Mouse (Mus musculus) midbrain, embryonic 11.5 days (tissue): Measurements from ENCODE around the gene Slc24a5. TPM values are rescaled to one million over a fixed set of nuclear protein-coding genes. Genes with fewer than 3 reads are reported as not detected.
A peak's percentile ranks its signal among the peaks of the same experiment; 100 is the strongest.

Experiments
- ATAC-seq: fragments of 200-750 bp; cut with Nextera tagmentation; 2 replicates; pipeline ENCODE4 v1.8.0; 2017; ENCODE audit warnings: moderate TSS enrichment, moderate library complexity; ENCODE audit not compliant: low FRiP score
- DNase-seq: peaks from one replicate; pipeline ENCODE4 v3.0.0; 2015; ENCODE audit warnings: low spot score; ENCODE audit errors: missing footprints
- H3K27ac ChIP-seq: fragments of 300-500 bp; sonication (generic); 2 replicates; pipeline ENCODE4 v1.5.1; 2014; ENCODE audit warnings: low read depth, low read length
- H3K27me3 ChIP-seq: fragments of 300-500 bp; sonication (generic); 2 replicates; pipeline ENCODE4 v1.6.1; 2014; ENCODE audit warnings: mild to moderate bottlenecking, low read length, moderate library complexity, mixed read lengths; ENCODE audit not compliant: control insufficient read depth, insufficient read depth
- H3K36me3 ChIP-seq: fragments of 300-500 bp; sonication (generic); 2 replicates; pipeline ENCODE4 v1.6.1; 2014; ENCODE audit warnings: mild to moderate bottlenecking, low read length, moderate library complexity, mixed read lengths; ENCODE audit not compliant: control insufficient read depth, insufficient read depth
- H3K4me1 ChIP-seq: fragments of 300-500 bp; sonication (generic); 2 replicates; pipeline ENCODE4 v1.6.1; 2014; ENCODE audit warnings: low read length; ENCODE audit not compliant: control insufficient read depth, insufficient read depth
- H3K4me2 ChIP-seq: fragments of 300-500 bp; sonication (generic); 2 replicates; pipeline ENCODE4 v1.6.1; 2014; ENCODE audit warnings: mild to moderate bottlenecking, moderate library complexity
- H3K4me3 ChIP-seq: fragments of 300-500 bp; sonication (generic); 2 replicates; pipeline ENCODE4 v1.5.1; 2014; ENCODE audit warnings: low read depth, low read length
- H3K9ac ChIP-seq: fragments of 300-500 bp; sonication (generic); 2 replicates; pipeline ENCODE4 v1.6.1; 2014; ENCODE audit warnings: low read length
- H3K9me3 ChIP-seq: fragments of 300-500 bp; sonication (generic); 2 replicates; pipeline ENCODE4 v1.6.1; 2016; ENCODE audit warnings: low read length; ENCODE audit not compliant: control insufficient read depth
- WGBS: fragments of 180-500 bp; shearing (Covaris S2); extraction: QIAGEN DNeasy Blood & Tissue Kit; methylation state at CpG from one replicate; pipeline ENCODE4 v1.1.7; 2014; 5-methylcytosine and 5-hydroxymethylcytosine counted together
- polyA plus RNA-seq: library from polyadenylated mRNA; unstranded; fragments of >200 nt; fragmentation: Nextera tagmentation; extraction: Ambion mirVana; gene quantifications from 2 replicates; pipeline ENCODE4 v1.2.1, GENCODE M21; 2014

The Slc24a5 gene
- polyA plus RNA-seq, 1 experiment from 2014 or later, result 5.3 TPM

DNA sequence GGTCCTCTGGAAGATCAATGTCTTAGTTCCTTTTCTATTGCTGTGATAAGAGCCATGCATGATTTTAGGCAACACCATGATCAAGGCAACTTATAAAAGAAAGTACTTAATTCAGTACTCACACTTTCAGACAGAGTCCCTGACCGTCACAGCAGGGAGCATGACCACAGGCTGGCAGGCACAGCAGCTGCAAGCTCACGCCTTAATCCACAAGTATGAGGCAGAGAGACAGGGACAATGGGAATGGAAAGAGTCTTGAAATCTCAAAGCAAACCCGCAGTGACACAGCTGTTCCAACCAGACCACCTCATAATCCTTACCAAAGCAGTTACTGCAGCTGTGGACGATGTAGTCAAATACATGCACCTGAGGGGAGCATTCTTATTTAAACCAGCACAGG, 66.2 kb downstream of the Slc24a5 start:
- Histone ChIP-seq H3K4me3 (no peak overlapping the region), H3K36me3 (no peaks in the 10 kb centered on the region), H3K27ac (no peak overlapping the region), H3K4me2 (no peak overlapping the region), H3K27me3 (no peaks in the 10 kb centered on the region), H3K4me1 (peaks cover 2% of the 10 kb centered on the region; the same call in 1 of the 2 replicates), H3K9me3 (no peaks in the 10 kb centered on the region), H3K9ac (no peak overlapping the region)
- 20% methylated on average over 4 of the region's 4 CpGs for WGBS
- DNase-seq (no peak), ATAC-seq (peak; percentile 44; the same call in 1 of the 2 replicates)

GRCm38 (mm10) chr2:125135903-125136811, 68.2 kb downstream of the Slc24a5 start, which contains the start of gene Ctxn2:
TSS of gene Ctxn2 (plus strand) at chr2:125136692.
- no peaks in the 10 kb centered on the region for H3K27me3 ChIP-seq
- no peak within 1 kb of the TSS for H3K27ac ChIP-seq

DNA sequence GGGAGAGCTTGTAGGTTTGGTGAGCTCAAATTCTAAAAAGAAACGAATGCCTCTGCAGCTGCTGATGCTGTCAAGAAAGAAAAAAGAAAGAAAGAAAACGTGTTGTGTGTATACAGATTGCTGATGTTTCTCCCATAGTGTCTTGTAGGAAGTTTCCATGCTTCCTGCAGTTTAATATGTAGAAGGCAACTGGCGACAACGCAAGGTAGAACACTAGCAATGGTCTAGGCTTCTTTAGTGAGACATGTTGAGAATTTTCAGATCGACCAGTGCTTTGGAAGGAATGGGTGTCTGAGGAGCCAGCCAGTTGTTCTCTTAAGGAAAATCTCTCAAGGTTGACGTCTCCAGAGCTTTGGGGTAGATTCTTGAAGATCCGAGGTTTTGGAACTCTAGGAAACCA, 68.9 kb downstream of the Slc24a5 start:
- Histone ChIP-seq H3K4me3 (no peak overlapping the region), H3K36me3 (no peaks in the 10 kb centered on the region), H3K4me2 (peak overlapping the region; percentile 59), H3K9ac (no peak overlapping the region), H3K4me1 (peaks cover 2% of the 10 kb centered on the region; the same call in 1 of the 2 replicates), H3K27ac (no peak overlapping the region), H3K27me3 (no peaks in the 10 kb centered on the region), H3K9me3 (no peaks in the 10 kb centered on the region)
- ATAC-seq, result no peak
- DNase-seq, result no peak
- WGBS, result 30% methylated on average over 7 of the region's 7 CpGs

More at GRCm38 (mm10) chr2:125135903-125136811, 68.2 kb downstream of the Slc24a5 start, which contains the start of gene Ctxn2:
- peak within 1 kb of the TSS; percentile 59 for H3K4me2 ChIP-seq
- H3K9ac ChIP-seq, result 0 out of 2 replicates have a peak within 1 kb of the TSS, but pooled peaks have one; percentile 34
- H3K36me3 ChIP-seq, result no peaks in the 10 kb centered on the region
- 1% methylated on average over 39 of the region's 39 CpGs for WGBS
- DNase-seq (peak; percentile 94), ATAC-seq (peak; percentile 82)
- H3K4me1 ChIP-seq, result peaks cover 2% of the 10 kb centered on the region; the same call in 1 of the 2 replicates
- H3K4me3 ChIP-seq, result peak within 1 kb of the TSS; percentile 30
- H3K9me3 ChIP-seq, result no peaks in the 10 kb centered on the region

Other genes with a start within 250 kb of the Slc24a5 start
- gene Myef2, start 55.5 kb downstream of the Slc24a5 start, polyA plus RNA-seq, result 263 and 286 TPM in 2 replicates
- gene Ctxn2, start 68.6 kb downstream of the Slc24a5 start, polyA plus RNA-seq, result 0.15 and 0.36 TPM in 2 replicates
- gene Slc12a1, start 84.4 kb downstream of the Slc24a5 start, polyA plus RNA-seq, result 0.03 TPM in 1 of 2 replicates, not detected in the other
- gene Dut, start 179.1 kb downstream of the Slc24a5 start, polyA plus RNA-seq, result 215 and 220 TPM in 2 replicates